Mouse (Mus musculus) CH12.LX (cell line): ENCODE data around the gene Washc2. TPM values are rescaled to one million over a fixed set of nuclear protein-coding genes. Genes with fewer than 3 reads are reported as not detected.

Experiments used
- DNase-seq: peaks from one replicate; pipeline ENCODE4 v3.0.0-alpha.2; 2013; ENCODE audit errors: extremely low read depth
- H3K27ac ChIP-seq: 2 replicates; pipeline ENCODE4 v1.5.1; 2012; ENCODE audit warnings: low read depth, mild to moderate bottlenecking, control low read depth, moderate library complexity; ENCODE audit not compliant: insufficient read depth
- H3K27me3 ChIP-seq: replicated peaks from 2 replicates; pipeline ENCODE3; 2012; ENCODE audit warnings: inconsistent platforms
- H3K36me3 ChIP-seq, 2 experiments: replicated peaks in 1 of 2; 2 replicates each; pipeline versions ENCODE3 to v1.6.1; 2012; ENCODE audit warnings: inconsistent platforms in 1 of 2, low read length in 1 of 2, mild to moderate bottlenecking in 1 of 2, mixed read lengths in 1 of 2, moderate library complexity in 1 of 2; ENCODE audit not compliant: control insufficient read depth in 1 of 2, insufficient read depth in 1 of 2
- H3K4me1 ChIP-seq, 2 experiments: 2 replicates each; pipeline ENCODE4 v1.6.1; 2012; ENCODE audit warnings: inconsistent platforms in 1 of 2, moderate library complexity in 1 of 2; ENCODE audit not compliant: insufficient read depth in 2 of 2, control insufficient read depth in 1 of 2
- H3K4me2 ChIP-seq: 2 replicates; pipeline ENCODE4 v1.6.1; 2012; ENCODE audit warnings: low read depth, mild to moderate bottlenecking, control low read depth; ENCODE audit not compliant: poor library complexity, insufficient read depth, severe bottlenecking
- H3K4me3 ChIP-seq, 3 experiments: fragments of 150-350 bp in 1 of 3; sonication (generic) in 1 of 3; replicated peaks in 1 of 3; 2 replicates each; pipeline versions ENCODE3 to v1.5.1; 2011 to 2012; ENCODE audit warnings: low read depth in 2 of 3, low read length in 2 of 3, mild to moderate bottlenecking in 2 of 3, moderate library complexity in 2 of 3, control low read depth in 1 of 3, improper control_type of control experiment in 1 of 3, inconsistent platforms in 1 of 3, mixed read lengths in 1 of 3; ENCODE audit not compliant: poor library complexity in 1 of 3
- H3K79me2 ChIP-seq: replicated peaks from 2 replicates; pipeline ENCODE4 v1.6.1; 2012; ENCODE audit warnings: mild to moderate bottlenecking, moderate library complexity; ENCODE audit not compliant: control insufficient read depth, poor library complexity, insufficient read depth, severe bottlenecking; ENCODE audit errors: extremely low read depth
- H3K9ac ChIP-seq: 2 replicates; pipeline ENCODE4 v1.6.1; 2012; ENCODE audit warnings: low read depth, mild to moderate bottlenecking, control low read depth, moderate library complexity; ENCODE audit not compliant: insufficient read depth
- H3K9me3 ChIP-seq: replicated peaks from 2 replicates; pipeline ENCODE3; 2012; ENCODE audit warnings: low read length, inconsistent platforms, mixed read lengths
- CTCF ChIP-seq, 2 experiments: IDR thresholded peaks in 1 of 2; conservative IDR thresholded peaks in 1 of 2; 2 replicates each; pipeline ENCODE4 v1.5.1; 2011 to 2012; ENCODE audit warnings: low read depth in 2 of 2, low read length in 2 of 2, improper control_type of control experiment in 1 of 2, inconsistent platforms in 1 of 2, mild to moderate bottlenecking in 1 of 2, moderate library complexity in 1 of 2
- E2F4 ChIP-seq: IDR thresholded peaks from 2 replicates; pipeline ENCODE4 v1.6.1; 2011; ENCODE audit warnings: low read depth, low read length, improper control_type of control experiment; ENCODE audit not compliant: insufficient replicate concordance
- ETS1 ChIP-seq: conservative IDR thresholded peaks from 2 replicates; pipeline ENCODE4 v1.6.1; 2012; ENCODE audit warnings: low read depth, mild to moderate bottlenecking, inconsistent platforms, low read length, improper control_type of control experiment, moderate library complexity
- HCFC1 ChIP-seq: IDR thresholded peaks from 2 replicates; pipeline ENCODE4 v1.6.1; 2012; ENCODE audit warnings: low read depth, mild to moderate bottlenecking, inconsistent platforms, low read length, improper control_type of control experiment
- KAT2A ChIP-seq: IDR thresholded peaks from 2 replicates; pipeline ENCODE4 v1.6.1; 2012; ENCODE audit warnings: low read length, improper control_type of control experiment, inconsistent platforms; ENCODE audit not compliant: insufficient replicate concordance
- MXI1 ChIP-seq: IDR thresholded peaks from 2 replicates; pipeline ENCODE4 v1.6.1; 2011; ENCODE audit warnings: mild to moderate bottlenecking, low read depth, low read length, improper control_type of control experiment
- NRF1 ChIP-seq: IDR thresholded peaks from 2 replicates; pipeline ENCODE4 v1.6.1; 2014; ENCODE audit warnings: low read depth, mild to moderate bottlenecking, inconsistent platforms, low read length, improper control_type of control experiment, moderate library complexity
- PAX5 ChIP-seq: IDR thresholded peaks from 2 replicates; pipeline ENCODE4 v1.6.1; 2012; ENCODE audit warnings: low read length, inconsistent platforms, mixed read lengths
- POLR2AphosphoS2 ChIP-seq: IDR thresholded peaks from 2 replicates; pipeline ENCODE4 v1.6.1; 2011; ENCODE audit warnings: low read depth, low read length, improper control_type of control experiment
- RAD21 ChIP-seq: IDR thresholded peaks from 2 replicates; pipeline ENCODE4 v1.6.1; 2011; ENCODE audit warnings: low read depth, mild to moderate bottlenecking, low read length, improper control_type of control experiment, moderate library complexity
- TBP ChIP-seq: conservative IDR thresholded peaks from 2 replicates; pipeline ENCODE4 v1.6.1; 2011; ENCODE audit warnings: low read depth, low read length, improper control_type of control experiment
- TCF12 ChIP-seq: IDR thresholded peaks from 2 replicates; pipeline ENCODE4 v1.6.1; 2014; ENCODE audit warnings: low read depth, mild to moderate bottlenecking, inconsistent platforms, low read length, improper control_type of control experiment
- USF2 ChIP-seq: conservative IDR thresholded peaks from 2 replicates; pipeline ENCODE4 v1.6.1; 2011; ENCODE audit warnings: low read depth, low read length, improper control_type of control experiment
- dilution Hi-C: fragments of 300-500 bp; cut with MboI; formaldehyde crosslinking; loops from 2 replicates; pipeline ENCODE4 v1.14.3; 2020; ENCODE audit warnings: low sequenced_read_pairs; ENCODE audit not compliant: extremely low pct_unique_long_range_greater_than_20kb, extremely low pct_ligation_motif_present
- in situ Hi-C: fragments of 300-500 bp; cut with MboI; formaldehyde crosslinking; loops from 3 replicates; pipeline ENCODE4 v1.14.3; 2019; ENCODE audit warnings: low sequenced_read_pairs, low pct_ligation_motif_present, low pct_unique_long_range_greater_than_20kb, mixed read lengths
- polyA plus RNA-seq: library from polyadenylated mRNA; unstranded; fragments of >175 nt; gene quantifications from 2 replicates; pipeline ENCODE4 v1.2.1, GENCODE M21; 2012; ENCODE audit warnings: low read depth; ENCODE audit not compliant: insufficient read length
- total RNA-seq, 2 experiments: library from RNA; depleted of rRNA; stranded (reverse); fragments of 300-350 nt in 1 of 2; fragments of >200 nt in 1 of 2; gene quantifications; 2 replicates each; pipeline ENCODE4 v1.2.3; 2012 to 2014

Gene Washc2
- total and polyA plus RNA-seq, 3 experiments: 37.3 to 51.7 (median 37.4) TPM

GRCm38 (mm10) chr6:116275695-116276094, 67.9 kb downstream of the Washc2 start:
- in situ Hi-C loops: no loop called here
- dilution Hi-C loops: no loop called here
- no peak overlapping the region for H3K4me3 ChIP-seq
- H3K27me3 ChIP-seq: no peaks in the 10 kb centered on the region
- H3K9me3 ChIP-seq: no peaks in the 10 kb centered on the region
- H3K27ac ChIP-seq: no peak overlapping the region
- TF ChIP-seq MXI1 (no peak), E2F4 (no peak), TCF12 (no peak), NRF1 (no peak), PAX5 (no peak), USF2 (no peak), CTCF (conservative IDR thresholded peaks at IDR 0.05 in 1 of 2, IDR thresholded peaks at IDR 0.05 in 1 of 2; ENCODE audit: low read depth in 2 of 2, low read length in 2 of 2) (no peak), POLR2AphosphoS2 (no peak), KAT2A (no peak), RAD21 (no peak)
- TF ChIP-seq, all 38 proteins: peak for 0
- no peak for DNase-seq
- H3K36me3 ChIP-seq: peaks cover 6 to 15% of the 10 kb centered on the region in 2 experiments
- no peak overlapping the region for H3K9ac ChIP-seq
- no peaks in the 10 kb centered on the region for H3K79me2 ChIP-seq
- H3K4me2 ChIP-seq: no peak overlapping the region
- peaks cover 0 to 7% of the 10 kb centered on the region in 2 experiments; a peak in 2 of 4 replicates for H3K4me1 ChIP-seq

- Histone ChIP-seq H3K4me3 (no peak overlapping the region), H3K4me1 (peaks cover 0 to 9% of the 10 kb centered on the region in 2 experiments; a peak in 2 of 4 replicates), H3K36me3 (peaks cover 6 to 18% of the 10 kb centered on the region in 2 experiments), H3K4me2 (no peak overlapping the region), H3K9ac (no peak overlapping the region), H3K9me3 (no peaks in the 10 kb centered on the region), H3K79me2 (no peaks in the 10 kb centered on the region), H3K27me3 (no peaks in the 10 kb centered on the region), H3K27ac (no peak overlapping the region)
- dilution Hi-C loops: no loop called here
- TF ChIP-seq ETS1 (no peak), HCFC1 (no peak), MXI1 (no peak)
- in situ Hi-C loops: no loop called here
- no peak for DNase-seq
These were observed 71.0 kb downstream of the Washc2 start for GRCm38 (mm10) chr6:116278679-116279317.

GRCm38 (mm10) chr6:116281014-116281413, 73.2 kb downstream of the Washc2 start:
- Histone ChIP-seq H3K4me2 (no peak overlapping the region), H3K9ac (no peak overlapping the region), H3K4me3 (no peak overlapping the region), H3K36me3 (peaks cover 4 to 8% of the 10 kb centered on the region in 2 experiments), H3K27me3 (no peaks in the 10 kb centered on the region), H3K9me3 (no peaks in the 10 kb centered on the region), H3K4me1 (peaks cover 0 to 12% of the 10 kb centered on the region in 2 experiments; a peak in 2 of 4 replicates), H3K27ac (no peak overlapping the region), H3K79me2 (no peaks in the 10 kb centered on the region)
- no peak for DNase-seq
- dilution Hi-C loops: no loop called here
- in situ Hi-C loops: no loop called here
- TF ChIP-seq TCF12 (no peak), TBP (no peak), HCFC1 (no peak)
